ENCODE assay signal across 21 mouse cellular contexts in the genomic region with DNA sequence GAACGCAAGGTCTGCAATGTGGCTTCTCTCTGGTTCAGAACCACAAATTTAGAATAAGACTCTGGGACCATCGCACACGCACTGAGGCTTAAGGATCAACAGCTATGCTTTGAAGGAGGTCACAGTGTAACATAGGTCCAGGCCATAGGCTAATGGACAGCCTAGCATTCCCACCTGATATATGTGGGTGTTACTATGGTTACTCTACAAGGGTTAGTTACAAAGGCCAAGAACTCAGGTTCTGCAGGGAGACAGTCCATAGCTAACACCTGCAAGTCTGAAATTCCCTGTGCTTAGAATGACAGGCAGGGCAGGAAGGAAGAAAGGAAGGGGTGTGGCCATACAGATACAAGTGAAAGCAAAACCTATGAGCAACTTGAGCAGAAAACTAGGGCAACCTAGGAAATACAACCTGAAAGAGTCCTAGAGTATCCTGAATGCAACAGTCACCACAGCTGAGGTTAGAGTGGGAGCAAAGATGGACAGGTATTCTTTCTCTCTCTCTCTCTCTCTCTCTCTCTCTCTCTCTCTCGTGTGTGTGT. TPM values are rescaled to one million over a fixed set of nuclear protein-coding genes. Genes with fewer than 3 reads are reported as not detected.
DNase-seq lines count a peak whose midpoint lies in the region; ATAC-seq and TF ChIP-seq lines count a peak whose summit lies in the region.
"Had no signal": no experiment of that assay in that cellular context is flagged by ENCODE, and none has a peak within 500 bp of the region (broad histone marks: within the 10 kb centered on the region; RNA-seq: fewer than 3 reads in every experiment).

No protein-coding gene starts in this region.

- no peak overlapping the region for H3K27ac ChIP-seq in heart, embryonic 10.5 days
- H3K27ac ChIP-seq in cerebellum, adult 2 months (ENCODE audit: insufficient read depth, low read length): no peak overlapping the region
- H3K27ac ChIP-seq: embryonic facial prominence, embryonic 15.5 days; forebrain, embryonic 13.5 days; hindbrain, embryonic 13.5 days; kidney, postnatal 0 days; lung, embryonic 15.5 days; midbrain, embryonic 13.5 days; neural tube, embryonic 13.5 days had no signal

- ATAC-seq in CD4-positive, CD25-positive, alpha-beta regulatory T cell, adult 4 months: peak; percentile 94
- ATAC-seq in hematopoietic stem cell, adult 5-6 weeks (replicated peaks in 1 of 2; ENCODE audit: insufficient read depth in 1 of 2, low FRiP score in 2 of 2, low TSS enrichment in 1 of 2, low read depth in 1 of 2, poor library complexity in 2 of 2, severe bottlenecking in 2 of 2): peak; percentile 49 to 57
- ATAC-seq: forebrain, embryonic 13.5 days; midbrain, embryonic 13.5 days had no signal

- no peaks in the 10 kb centered on the region for H3K9me3 ChIP-seq in heart, embryonic 10.5 days
- no peaks in the 10 kb centered on the region for H3K9me3 ChIP-seq in megakaryocyte, embryonic 14.5 days
- H3K9me3 ChIP-seq: embryonic facial prominence, embryonic 15.5 days; forebrain, embryonic 13.5 days; hindbrain, embryonic 13.5 days; lung, embryonic 15.5 days; midbrain, embryonic 13.5 days; neural tube, embryonic 13.5 days had no signal

- WGBS in heart, embryonic 10.5 days: 92% methylated on average over 4 of the region's 4 CpGs
- 93% methylated on average over 4 of the region's 4 CpGs for WGBS in cerebellum, adult 2 months

- no peak overlapping the region for H3K4me3 ChIP-seq in heart, embryonic 10.5 days
- H3K4me3 ChIP-seq in megakaryocyte, embryonic 14.5 days (replicated peaks): peak overlapping the region; percentile 6
- no peak overlapping the region for H3K4me3 ChIP-seq in cerebellum, adult 2 months (replicated peaks; ENCODE audit: insufficient read depth, low read depth, low read length)
- H3K4me3 ChIP-seq: embryonic facial prominence, embryonic 15.5 days; forebrain, embryonic 13.5 days; hindbrain, embryonic 13.5 days; lung, embryonic 15.5 days; midbrain, embryonic 13.5 days; neural tube, embryonic 13.5 days had no signal

- H3K4me1 ChIP-seq in heart, embryonic 10.5 days: no peaks in the 10 kb centered on the region
- H3K4me1 ChIP-seq in megakaryocyte, embryonic 14.5 days: peaks cover 36% of the 10 kb centered on the region
- H3K4me1 ChIP-seq in cerebellum, adult 2 months (ENCODE audit: control insufficient read depth, insufficient read depth, low read length): peaks cover 20% of the 10 kb centered on the region
- H3K4me1 ChIP-seq: embryonic facial prominence, embryonic 15.5 days; forebrain, embryonic 13.5 days; hindbrain, embryonic 13.5 days; lung, embryonic 15.5 days; midbrain, embryonic 13.5 days; neural tube, embryonic 13.5 days had no signal

- no peak for TF ChIP-seq POLR2A in cerebellum, adult 2 months (IDR thresholded peaks at IDR 0.05; ENCODE audit: borderline replicate concordance, insufficient read depth, low read length)

- no peaks in the 10 kb centered on the region for H3K27me3 ChIP-seq in heart, embryonic 10.5 days (ENCODE audit: insufficient read depth, poor library complexity, severe bottlenecking)
- no peaks in the 10 kb centered on the region for H3K27me3 ChIP-seq in megakaryocyte, embryonic 14.5 days (replicated peaks)
- no peaks in the 10 kb centered on the region for H3K27me3 ChIP-seq in cerebellum, adult 2 months (ENCODE audit: control insufficient read depth, insufficient read depth, low read length)
- H3K27me3 ChIP-seq: embryonic facial prominence, embryonic 15.5 days; forebrain, embryonic 13.5 days; hindbrain, embryonic 13.5 days; lung, embryonic 15.5 days; midbrain, embryonic 13.5 days; neural tube, embryonic 13.5 days had no signal

- DNase-seq in heart, adult 11 months: peak; percentile 59
- no peak for DNase-seq in heart, embryonic 10.5 days (ENCODE audit: low spot score)
- DNase-seq in lung, adult 18-20 months: no peak
- DNase-seq in adrenal gland, postnatal 14 days: no peak
- no peak for DNase-seq in cerebellum, adult 2 months
- DNase-seq: adrenal gland, adult 2 months; kidney, adult 18-20 months; lung, postnatal 4 days; right cerebral cortex, postnatal 14 days; spleen, adult 18-20 months; thymus, adult 18-20 months had no signal

- peaks cover 48% of the 10 kb centered on the region for H3K36me3 ChIP-seq in heart, embryonic 10.5 days
- peaks cover 95% of the 10 kb centered on the region for H3K36me3 ChIP-seq in megakaryocyte, embryonic 14.5 days (replicated peaks; ENCODE audit: low read length)

- TF ChIP-seq CTCF in cerebellum, adult 2 months (IDR thresholded peaks at IDR 0.05; ENCODE audit: borderline replicate concordance, insufficient read depth, low read depth, low read length): no peak

RNA-seq across cellular contexts. Expression of a gene that starts 27.9 kb away (rescaled TPM):
- 39.3 and 46.0 TPM in 2 replicates for polyA plus RNA-seq in heart, embryonic 10.5 days (2016; fragmentation: Nextera tagmentation; extraction: Ambion mirVana)
- 100 to 1,000 TPM in 1 of 2 experiments, 10 to 100 TPM in 1; 88.9 to 110 TPM for polyA plus RNA-seq in CD4-positive, CD25-positive, alpha-beta regulatory T cell, adult 4 months (2017; shearing (Covaris generic))
- total RNA-seq in hematopoietic stem cell, adult 5-6 weeks (2017): 68.9 and 87.6 TPM in 2 replicates
- 1.3 TPM in 1 of 2 replicates, not detected in the other for polyA plus RNA-seq in megakaryocyte, embryonic 14.5 days (2012; ENCODE audit: insufficient read depth, low replicate concordance)
- 34.2 and 44.2 TPM in 2 replicates for total RNA-seq in adrenal gland, postnatal 14 days (2021)
- 149 TPM in 2 replicates for polyA plus RNA-seq in cerebellum, adult 2 months (2012; rRNA removed)

RNA-seq across cellular contexts. Expression of a gene that starts 51.5 kb away (rescaled TPM):
- 44.3 and 61.7 TPM in 2 replicates for polyA plus RNA-seq in heart, embryonic 10.5 days (2016; fragmentation: Nextera tagmentation; extraction: Ambion mirVana)
- polyA plus RNA-seq in CD4-positive, CD25-positive, alpha-beta regulatory T cell, adult 4 months (2017; shearing (Covaris generic)): 10 to 100 TPM; 56.3 to 76.4 TPM
- 65.1 and 74.0 TPM in 2 replicates for total RNA-seq in hematopoietic stem cell, adult 5-6 weeks (2017)
- polyA plus RNA-seq in megakaryocyte, embryonic 14.5 days (2012; ENCODE audit: insufficient read depth, low replicate concordance): 0.73 and 3.9 TPM in 2 replicates
- total RNA-seq in adrenal gland, postnatal 14 days (2021): 33.4 and 37.9 TPM in 2 replicates
- polyA plus RNA-seq in cerebellum, adult 2 months (2012; rRNA removed): 25.3 and 26.5 TPM in 2 replicates

RNA-seq across cellular contexts. Expression of a gene that starts 51.8 kb away (rescaled TPM):
- 45.4 and 46.2 TPM in 2 replicates for polyA plus RNA-seq in heart, embryonic 10.5 days (2016; fragmentation: Nextera tagmentation; extraction: Ambion mirVana)
- 100 to 1,000 TPM in 1 of 2 experiments, 10 to 100 TPM in 1; 98.0 to 105 TPM for polyA plus RNA-seq in CD4-positive, CD25-positive, alpha-beta regulatory T cell, adult 4 months (2017; shearing (Covaris generic))
- 40.1 and 45.9 TPM in 2 replicates for total RNA-seq in hematopoietic stem cell, adult 5-6 weeks (2017)
- 2.2 TPM in 1 of 2 replicates, not detected in the other for polyA plus RNA-seq in megakaryocyte, embryonic 14.5 days (2012; ENCODE audit: insufficient read depth, low replicate concordance)
- 35.2 and 41.9 TPM in 2 replicates for total RNA-seq in adrenal gland, postnatal 14 days (2021)
- 57.1 and 60.1 TPM in 2 replicates for polyA plus RNA-seq in cerebellum, adult 2 months (2012; rRNA removed)

RNA-seq across cellular contexts. Expression of a gene that starts 57.3 kb away (rescaled TPM):
- polyA plus RNA-seq in heart, embryonic 10.5 days (2016; fragmentation: Nextera tagmentation; extraction: Ambion mirVana): 31.0 and 38.7 TPM in 2 replicates
- 10 to 100 TPM; 14.0 to 15.9 TPM for polyA plus RNA-seq in CD4-positive, CD25-positive, alpha-beta regulatory T cell, adult 4 months (2017; shearing (Covaris generic))
- total RNA-seq in hematopoietic stem cell, adult 5-6 weeks (2017): 29.8 and 36.6 TPM in 2 replicates
- 7.6 and 47.3 TPM in 2 replicates for polyA plus RNA-seq in megakaryocyte, embryonic 14.5 days (2012; ENCODE audit: insufficient read depth, low replicate concordance)
- 19.2 and 21.1 TPM in 2 replicates for total RNA-seq in adrenal gland, postnatal 14 days (2021)
- polyA plus RNA-seq in cerebellum, adult 2 months (2012; rRNA removed): 25.9 and 26.2 TPM in 2 replicates

Comparison
In these comparisons a context has a peak if more than half of its experiments do, and no peak if none do; other contexts are left out.
1. RNA of a gene that starts 27.9 kb away (polyA plus RNA-seq): 149 TPM in cerebellum, adult 2 months, 88.9 to 110 TPM in CD4-positive, CD25-positive, alpha-beta regulatory T cell, adult 4 months and 39.3 to 46.0 TPM in heart, embryonic 10.5 days; 1.3 TPM in megakaryocyte, embryonic 14.5 days; every median in the first group is over 10 times any median in the second.
2. RNA of a gene that starts 51.8 kb away (polyA plus RNA-seq): 98.0 to 105 TPM in CD4-positive, CD25-positive, alpha-beta regulatory T cell, adult 4 months, 57.1 to 60.1 TPM in cerebellum, adult 2 months and 45.4 to 46.2 TPM in heart, embryonic 10.5 days; 2.2 TPM in megakaryocyte, embryonic 14.5 days; every median in the first group is over 10 times any median in the second.